Mouse (Mus musculus) adrenal gland, adult (tissue): Measurements from ENCODE around the gene Cdk15.

Source experiments
- DNase-seq, 2 experiments: peaks; one replicate each; pipeline ENCODE4 v3.0.0; 2022 to 2023; ENCODE audit warnings: low spot score in 1 of 2; ENCODE audit not compliant: inconsistent age in 2 of 2

The Cdk15 gene

GRCm38 (mm10) chr1:59321076-59321879 lies 64.6 kb downstream of the Cdk15 start:
- DNase-seq, result no peak

GRCm38 (mm10) chr1:59321880-59322836 lies 65.5 kb downstream of the Cdk15 start:
- DNase-seq, result no peak

- no peak for DNase-seq
Observed at GRCm38 (mm10) chr1:59326854-59327395, 70.2 kb downstream of the Cdk15 start.

- DNase-seq, result no peak
Observed at GRCm38 (mm10) chr1:59332737-59333385, 76.2 kb downstream of the Cdk15 start.

DNA sequence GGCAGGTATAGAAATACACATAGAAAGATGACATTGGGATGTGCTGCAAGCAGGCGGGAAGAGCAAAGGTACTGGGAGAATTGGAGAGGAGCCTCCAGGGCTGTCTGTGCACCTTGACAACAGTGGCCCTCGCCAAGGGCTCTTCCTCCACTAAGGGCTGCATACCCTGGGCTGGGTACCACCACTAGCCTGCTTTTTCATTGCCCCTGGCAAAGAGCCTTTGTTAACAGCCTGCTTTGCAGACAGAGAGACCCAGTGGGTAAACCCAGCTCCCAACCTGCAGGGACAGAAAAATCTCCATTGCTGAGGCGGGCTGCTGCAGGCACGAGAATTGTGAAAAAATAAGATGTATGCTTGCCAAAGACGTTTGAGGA lies 76.7 kb downstream of the Cdk15 start:
- DNase-seq, result no peak

DNA sequence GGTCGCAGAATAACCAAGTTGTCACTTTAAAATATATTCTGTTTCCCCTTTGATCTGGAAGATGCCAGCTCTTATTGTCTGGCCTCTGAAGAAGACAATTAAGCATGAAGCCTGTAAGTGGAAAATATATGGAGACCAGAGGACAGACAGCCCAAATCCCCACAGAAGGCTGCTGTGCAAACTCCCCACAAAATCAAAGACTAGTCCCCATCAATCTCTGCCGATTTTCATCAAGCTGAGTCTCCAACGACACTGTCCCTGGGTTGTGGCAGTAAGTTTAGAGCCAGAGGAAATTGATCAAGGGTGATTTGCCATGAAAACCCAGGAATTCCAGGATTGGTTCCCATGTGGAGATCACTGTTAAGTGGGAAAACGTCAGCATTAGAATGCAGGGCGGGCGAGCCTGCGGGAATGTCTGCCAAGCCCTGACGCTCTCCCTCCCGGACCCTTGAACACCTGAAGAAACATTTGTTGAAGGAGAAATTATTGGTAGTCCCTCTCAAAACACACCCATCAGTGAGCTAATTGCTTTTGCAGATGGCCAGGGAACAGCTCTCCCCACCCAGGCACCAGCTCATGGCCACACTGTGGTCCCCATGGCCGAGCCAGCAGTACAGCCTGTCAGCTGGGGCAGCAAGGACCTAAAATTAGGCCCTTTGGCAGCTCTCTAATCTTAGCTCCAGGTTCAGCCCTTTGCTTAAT lies 77.3 kb downstream of the Cdk15 start:
- DNase-seq, result peak in 1 of 2 experiments; percentile 43

GRCm38 (mm10) chr1:59334562-59334890 lies 77.8 kb downstream of the Cdk15 start:
- DNase-seq, result no peak

DNA sequence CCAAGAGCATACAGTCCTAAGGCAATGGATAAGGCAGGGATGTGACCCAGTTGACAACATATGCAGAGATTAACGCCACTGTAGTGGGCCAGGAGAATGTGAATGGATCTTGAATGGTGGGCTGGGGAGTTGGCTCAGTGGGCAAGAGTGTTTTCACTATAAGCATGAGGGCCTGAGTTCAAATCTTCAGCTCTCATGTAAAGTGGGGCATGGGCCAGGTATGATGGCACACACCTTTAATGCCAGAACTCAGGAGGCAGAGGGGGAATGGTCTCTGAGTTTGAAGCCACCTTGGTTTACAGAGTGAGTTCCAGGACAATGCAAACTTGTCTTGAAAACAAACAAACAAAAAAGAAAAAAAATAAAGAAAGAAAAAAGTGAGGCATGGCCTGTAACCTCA lies 79.5 kb downstream of the Cdk15 start:
- no peak for DNase-seq

GRCm38 (mm10) chr1:59340814-59341588 lies 84.3 kb downstream of the Cdk15 start:
- peak; percentile 52 to 77 for DNase-seq

- no peak for DNase-seq
Observed at GRCm38 (mm10) chr1:59341697-59342096, 85.0 kb downstream of the Cdk15 start.

GRCm38 (mm10) chr1:59342146-59342545 lies 85.4 kb downstream of the Cdk15 start:
- DNase-seq, result no peak

- no peak for DNase-seq
Observed at GRCm38 (mm10) chr1:59352706-59353105, 96.0 kb downstream of the Cdk15 start.

- no peak for DNase-seq
Observed at GRCm38 (mm10) chr1:59355440-59355839, 98.7 kb downstream of the Cdk15 start.

- DNase-seq, result no peak
Observed at GRCm38 (mm10) chr1:59359136-59359535, 102.4 kb downstream of the Cdk15 start.

DNA sequence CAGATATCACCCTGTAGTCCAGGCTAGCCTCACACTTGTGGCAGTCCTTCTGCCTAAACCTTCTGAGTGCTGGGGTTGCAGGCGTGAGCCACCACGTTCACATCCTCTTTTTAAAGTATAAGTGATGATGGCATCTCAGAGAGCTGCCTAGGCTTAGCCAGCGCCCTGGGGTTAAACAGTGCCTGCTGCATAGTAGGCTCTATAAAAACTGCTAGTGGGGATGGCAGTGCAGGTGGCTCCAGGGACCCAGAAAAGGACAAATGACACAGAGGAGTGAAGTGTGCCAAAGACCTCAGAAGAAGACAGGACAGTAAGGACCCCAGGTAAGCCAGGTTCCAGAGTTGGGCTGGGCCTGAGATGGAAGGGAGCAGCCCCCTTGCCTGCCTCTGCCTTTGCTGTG lies 104.1 kb downstream of the Cdk15 start:
- DNase-seq, result no peak

- no peak for DNase-seq
Observed at GRCm38 (mm10) chr1:59361460-59361859, 104.8 kb downstream of the Cdk15 start.

DNA sequence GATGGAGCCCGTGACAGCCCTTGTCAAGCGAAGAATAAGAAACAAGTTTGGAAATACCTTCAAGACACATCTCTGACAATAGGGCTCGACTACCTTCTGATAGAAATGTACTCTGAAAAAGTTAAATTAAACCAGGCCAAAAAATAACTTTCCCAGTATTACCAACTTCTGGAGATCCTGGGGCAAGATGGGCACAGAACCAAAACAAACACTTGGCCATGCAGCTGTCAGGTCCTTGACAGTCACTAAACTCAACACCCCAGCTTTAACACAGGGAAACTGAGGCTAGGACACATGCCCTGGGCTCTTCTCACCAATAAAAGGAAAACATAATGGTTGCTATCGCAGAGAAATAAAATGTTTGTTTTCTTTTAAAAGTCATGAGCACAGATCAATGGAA lies 105.3 kb downstream of the Cdk15 start:
- no peak for DNase-seq

GRCm38 (mm10) chr1:59364463-59365040 lies 107.8 kb downstream of the Cdk15 start:
- DNase-seq, result no peak

- peak; percentile 10 to 57 for DNase-seq
Observed at GRCm38 (mm10) chr1:59367928-59368648, 111.4 kb downstream of the Cdk15 start.
